Mouse (Mus musculus): Measurements from ENCODE around the gene Sgce.
"Not testable (repeated sequence)": the region's sequence is repeated elsewhere in the genome, so short reads cannot be mapped to it uniquely, and the experiment has no call there.

Sgce gene

DNA sequence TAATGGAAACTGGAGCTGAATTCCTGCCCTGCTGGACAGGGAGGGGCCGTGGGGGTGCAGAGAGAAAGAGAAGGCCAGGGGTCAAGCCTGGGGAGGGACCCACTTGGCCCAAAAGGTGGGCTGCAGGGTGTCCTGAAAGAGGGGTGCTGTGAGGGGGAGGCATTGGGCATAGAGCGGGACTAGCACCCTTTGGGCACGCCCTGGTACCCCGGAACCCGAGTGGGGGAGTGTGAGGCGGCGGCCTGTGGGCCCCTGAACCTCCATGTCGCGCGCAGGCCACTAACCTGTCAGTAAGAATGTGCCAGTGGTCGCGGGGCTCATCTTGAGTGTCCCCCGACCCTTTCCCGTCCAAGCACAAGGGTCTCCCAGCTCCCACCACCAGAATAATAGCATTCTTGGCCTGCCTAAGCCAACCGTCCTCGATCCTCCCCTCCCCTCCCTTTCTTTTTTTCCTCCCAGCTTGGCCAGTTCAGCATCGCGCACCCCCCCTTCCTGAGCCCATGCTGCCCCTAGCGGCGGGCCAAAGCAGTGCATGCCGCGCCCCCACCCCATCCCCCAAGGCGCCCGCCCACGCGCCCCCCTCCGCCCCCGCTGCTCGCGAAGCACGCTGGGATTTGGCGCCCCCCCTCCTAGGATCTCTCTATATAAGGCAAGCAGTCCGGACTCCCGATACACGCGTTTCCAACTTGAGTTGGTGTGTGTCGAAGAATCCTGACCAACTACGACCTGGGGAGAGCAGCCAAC lies at the start of gene Sgce, which contains the start of gene Peg10:
Sgce (minus strand) TSS at position 512 of the 744 bp plus-strand sequence.
Peg10 (plus strand) TSS at position 611 of the 744 bp plus-strand sequence.
- DNase-seq (ENCODE audit: low read depth), result no peak

DNA sequence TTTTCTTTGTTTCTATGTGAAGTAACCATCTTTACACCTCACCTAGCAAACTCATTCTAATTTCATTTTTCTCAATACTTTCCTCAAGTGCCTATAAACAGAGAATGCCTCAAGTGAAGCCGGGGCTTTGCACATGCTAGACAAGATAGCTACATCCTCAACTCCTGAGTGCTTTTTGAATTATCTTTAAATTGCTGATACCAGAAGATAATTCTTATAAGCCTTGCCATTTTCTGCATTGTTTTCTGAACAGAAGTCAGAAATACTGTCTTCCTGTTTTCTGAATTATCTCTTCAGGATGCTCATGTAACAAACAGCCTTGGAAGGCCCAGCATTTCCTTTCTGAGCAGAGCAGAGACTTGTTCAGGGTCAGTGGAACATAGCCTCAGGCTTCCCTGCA lies 49.3 kb upstream of the Sgce start:
- DNase-seq (ENCODE audit: low read depth), result no peak

DNA sequence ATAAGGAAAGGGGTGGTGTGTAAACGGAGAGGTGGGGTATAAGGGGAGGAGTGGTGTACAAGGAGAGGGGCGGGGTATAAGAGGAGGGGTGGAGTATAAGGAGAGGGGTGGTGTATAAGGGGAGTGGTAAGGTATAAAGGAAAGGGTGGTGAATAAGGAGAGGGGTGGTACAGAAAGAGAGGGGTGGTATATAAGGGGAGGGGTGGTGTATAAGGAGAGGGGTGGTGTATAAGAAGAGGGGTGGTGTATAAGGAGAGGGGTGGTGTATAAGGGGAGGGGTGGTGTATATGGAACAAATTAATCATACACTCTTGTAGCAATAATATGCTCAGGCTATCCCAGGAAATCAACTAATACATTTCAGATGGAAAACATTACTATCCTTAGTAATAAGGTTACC lies 15.2 kb upstream of the Sgce start:
- DNase-seq (ENCODE audit: low read depth), result peak; percentile 28

DNA sequence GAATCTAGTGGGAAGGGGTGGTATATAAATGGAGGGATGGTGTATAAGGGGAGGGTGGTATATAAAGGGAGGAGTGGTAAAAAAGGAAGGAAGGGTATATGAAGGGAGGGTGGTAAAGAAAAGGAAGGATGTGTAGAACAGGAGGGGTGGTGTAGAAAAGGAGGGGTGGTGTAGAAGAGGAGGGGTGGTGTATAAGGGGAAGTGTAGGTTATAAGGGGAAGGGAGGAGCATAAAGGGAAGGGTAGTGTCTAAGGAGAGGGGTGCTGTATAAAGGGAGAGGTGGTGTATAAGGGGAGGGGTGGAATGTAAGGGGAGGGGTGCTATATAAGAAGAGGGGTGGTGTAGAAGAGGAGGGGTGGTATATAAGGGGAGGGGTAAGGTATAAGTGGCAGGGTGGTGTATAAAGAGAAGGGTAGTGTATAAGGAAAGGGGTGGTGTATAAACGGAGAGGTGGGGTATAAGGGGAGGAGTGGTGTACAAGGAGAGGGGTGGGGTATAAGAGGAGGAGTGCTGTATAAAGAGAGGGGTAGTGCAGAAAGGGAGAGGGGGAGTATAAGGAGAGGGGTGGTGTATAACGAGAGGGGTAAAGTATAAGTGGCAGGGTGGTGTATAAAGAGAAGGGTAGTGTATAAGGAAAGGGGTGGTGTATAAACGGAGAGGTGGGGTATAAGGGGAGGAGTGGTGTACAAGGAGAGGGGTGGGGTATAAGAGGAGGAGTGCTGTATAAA lies 14.6 kb upstream of the Sgce start:
- DNase-seq (ENCODE audit: low read depth), result not testable (repeated sequence)

DNA sequence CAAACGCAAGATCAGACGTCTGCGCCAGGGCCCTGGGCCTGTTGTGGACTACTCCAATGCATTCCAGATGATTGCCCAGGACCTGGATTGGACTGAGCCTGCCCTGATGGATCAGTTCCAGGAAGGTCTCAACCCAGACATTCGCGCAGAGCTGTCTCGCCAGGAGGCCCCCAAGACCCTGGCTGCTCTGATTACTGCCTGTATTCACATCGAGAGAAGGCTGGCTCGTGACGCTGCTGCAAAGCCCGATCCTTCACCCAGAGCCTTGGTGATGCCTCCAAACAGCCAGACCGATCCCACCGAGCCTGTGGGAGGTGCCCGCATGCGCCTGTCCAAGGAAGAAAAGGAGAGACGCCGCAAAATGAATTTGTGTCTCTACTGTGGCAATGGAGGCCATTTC lies 7.9 kb upstream of the Sgce start:
- no peak for DNase-seq (ENCODE audit: low read depth)

DNA sequence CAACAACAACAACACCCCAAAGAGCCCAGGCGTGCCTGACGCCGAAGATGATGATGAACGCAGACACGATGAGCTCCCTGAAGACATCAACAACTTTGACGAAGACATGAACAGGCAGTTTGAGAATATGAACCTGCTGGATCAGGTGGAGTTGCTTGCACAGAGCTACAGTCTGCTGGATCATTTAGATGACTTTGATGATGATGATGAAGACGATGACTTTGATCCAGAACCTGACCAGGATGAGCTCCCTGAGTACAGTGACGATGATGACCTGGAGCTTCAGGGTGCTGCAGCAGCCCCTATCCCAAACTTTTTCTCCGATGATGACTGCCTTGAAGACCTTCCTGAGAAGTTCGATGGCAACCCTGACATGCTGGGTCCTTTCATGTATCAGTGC lies 7.3 kb upstream of the Sgce start:
- DNase-seq (ENCODE audit: low read depth), result no peak

DNA sequence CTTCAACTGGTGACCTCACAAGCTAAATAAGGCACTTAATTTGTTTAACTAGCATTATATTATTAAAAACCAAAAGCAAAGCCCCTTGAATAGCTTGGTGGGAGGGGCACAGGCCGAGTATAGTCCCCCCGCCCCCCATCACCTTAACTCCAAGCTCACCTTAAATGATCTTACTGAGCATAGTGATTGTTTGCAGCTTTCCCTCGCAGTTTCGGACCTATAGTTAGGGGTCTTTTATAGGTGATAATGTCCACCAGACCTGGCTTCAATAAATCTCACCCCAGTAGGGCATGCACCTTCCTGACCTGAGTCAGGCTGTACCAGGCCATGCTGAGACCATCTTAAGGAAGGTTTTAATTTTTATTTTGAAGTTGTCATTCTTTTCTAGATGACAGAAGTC lies 4.3 kb upstream of the Sgce start:
- no peak for DNase-seq (ENCODE audit: low read depth)

DNA sequence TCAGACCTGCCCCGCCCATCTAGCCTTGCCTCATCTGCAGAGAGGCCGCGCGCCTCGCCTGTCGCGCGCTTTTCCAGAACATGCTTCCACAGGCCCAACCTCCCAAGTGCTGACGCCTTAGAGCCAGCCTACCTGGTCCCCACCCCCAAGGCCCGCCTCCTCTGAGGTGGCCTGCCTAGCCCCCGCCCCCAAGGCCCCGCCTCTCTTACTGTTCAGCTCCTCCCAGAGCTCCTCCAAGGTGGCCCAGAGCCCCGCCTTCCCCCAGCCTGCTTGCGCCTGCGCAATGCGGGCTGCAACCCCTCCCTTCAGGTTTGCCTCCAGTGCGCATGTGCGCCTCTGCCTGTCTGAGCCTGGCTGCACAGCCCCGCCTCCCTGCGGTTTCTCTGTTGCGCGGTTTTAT lies 2.1 kb upstream of the Sgce start:
- no peak for DNase-seq (ENCODE audit: low read depth)

DNA sequence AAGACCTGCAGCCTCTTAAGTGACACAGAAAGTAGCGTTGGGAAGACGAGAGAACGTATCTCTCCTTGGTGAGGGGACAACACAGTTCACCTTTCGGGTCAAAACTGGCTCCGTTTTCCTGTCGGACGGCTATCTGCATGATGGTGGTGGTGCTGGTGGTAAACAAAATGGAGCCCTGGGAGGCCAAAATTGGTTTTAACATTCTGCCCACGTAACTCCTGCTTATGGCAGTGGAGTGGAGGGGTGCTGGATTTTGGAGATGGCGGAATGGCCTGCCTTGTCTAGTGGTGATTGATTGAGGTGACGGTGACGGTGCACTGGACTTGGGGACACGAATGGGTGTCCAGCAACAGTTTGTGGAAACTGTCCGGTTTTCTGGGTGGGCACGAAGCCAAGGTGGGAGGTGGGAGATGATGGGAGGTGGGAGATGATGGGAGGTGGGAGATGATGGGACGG lies 1.5 kb upstream of the Sgce start:
- DNase-seq (ENCODE audit: low read depth), result no peak

DNA sequence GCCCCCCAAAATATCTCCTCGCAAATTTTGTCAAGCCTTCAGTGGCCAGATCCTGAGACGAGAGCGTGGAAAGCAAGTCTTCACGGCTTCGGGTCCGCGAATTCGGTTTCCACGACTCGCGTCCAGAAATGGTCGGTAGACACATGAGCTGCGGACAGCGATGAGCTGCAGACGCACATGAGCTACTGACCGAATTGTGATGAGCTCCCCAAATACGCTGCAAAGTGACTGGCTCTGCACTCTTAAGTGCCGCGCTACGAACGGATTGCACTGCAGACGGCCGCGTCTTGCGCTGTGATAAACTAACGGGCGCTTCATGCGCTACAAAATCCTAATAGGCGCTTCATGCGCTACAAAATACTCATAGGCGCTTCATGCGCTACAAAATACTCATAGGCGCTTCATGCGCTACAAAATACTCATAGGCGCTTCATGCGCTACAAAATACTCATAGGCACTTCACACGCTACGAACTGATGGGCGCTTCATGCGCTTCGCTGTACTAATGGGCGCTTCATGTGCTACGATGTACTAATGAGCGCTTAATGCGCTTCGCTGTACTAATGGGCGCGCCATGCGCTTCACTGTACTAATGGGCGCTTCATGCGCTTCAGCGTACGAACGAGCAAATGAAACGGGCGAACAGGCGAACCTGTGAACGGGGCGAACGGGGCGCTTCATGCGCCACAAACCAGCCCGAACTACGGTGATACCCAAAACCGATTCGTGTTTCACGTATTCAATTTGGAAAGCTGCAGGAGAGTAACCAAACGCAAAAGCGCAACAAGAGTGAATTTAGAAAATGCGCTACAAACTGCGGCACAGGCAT lies 884 bp upstream of the Sgce start:
- DNase-seq (ENCODE audit: low read depth), result no peak

DNA sequence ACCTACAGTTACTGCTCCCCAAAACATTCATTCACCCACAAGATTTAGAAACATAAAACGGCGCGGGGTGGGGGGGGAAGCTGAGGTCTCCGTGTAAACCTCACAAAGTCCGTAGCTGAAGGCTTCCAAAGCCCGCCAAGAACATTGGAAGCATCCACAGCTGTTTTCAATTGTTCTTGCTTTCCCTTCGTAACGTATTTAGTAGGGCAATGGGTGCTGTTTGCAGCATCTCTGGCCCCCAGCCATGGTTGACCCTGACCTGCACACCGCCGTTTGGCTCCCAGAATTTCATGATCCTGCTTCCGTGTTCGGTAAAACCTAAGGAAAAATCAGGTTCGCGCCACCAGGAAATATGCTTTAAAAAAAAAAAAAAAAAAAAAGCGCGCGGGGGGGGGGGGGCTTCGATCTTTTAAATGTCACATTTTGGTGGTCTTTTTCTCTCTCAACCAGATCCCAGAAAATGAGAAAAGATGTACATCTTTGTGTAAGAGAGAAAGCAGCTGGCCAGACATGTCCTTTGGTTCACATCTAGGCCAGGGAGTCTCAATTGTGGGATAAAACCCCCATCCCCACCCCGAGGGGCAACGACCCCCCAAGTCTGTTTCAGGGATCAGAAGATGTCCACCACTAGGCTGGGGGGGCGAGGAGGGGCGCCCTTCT lies 841 bp downstream of the Sgce start:
- no peak for DNase-seq (ENCODE audit: low read depth)

DNA sequence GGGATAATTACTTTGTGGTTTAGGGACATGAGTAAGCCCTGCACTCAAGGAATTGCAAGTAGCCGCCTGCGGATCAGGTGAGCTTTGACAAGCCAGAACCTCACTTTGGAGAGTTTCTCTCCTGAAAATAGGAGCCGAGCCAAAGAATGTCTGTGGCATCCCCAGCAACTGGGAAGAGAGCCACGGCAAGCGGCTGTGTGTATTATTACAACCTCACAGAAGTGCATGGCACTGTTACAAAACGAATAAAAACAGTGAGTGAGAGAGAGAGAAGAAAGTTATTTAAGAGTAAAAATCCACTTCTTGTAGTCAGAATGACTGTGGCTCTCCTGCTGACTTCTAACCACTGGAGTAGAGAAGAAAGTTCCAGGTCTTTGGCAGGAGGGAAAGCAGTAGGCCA lies 6.5 kb downstream of the Sgce start:
- no peak for DNase-seq (ENCODE audit: low read depth)

DNA sequence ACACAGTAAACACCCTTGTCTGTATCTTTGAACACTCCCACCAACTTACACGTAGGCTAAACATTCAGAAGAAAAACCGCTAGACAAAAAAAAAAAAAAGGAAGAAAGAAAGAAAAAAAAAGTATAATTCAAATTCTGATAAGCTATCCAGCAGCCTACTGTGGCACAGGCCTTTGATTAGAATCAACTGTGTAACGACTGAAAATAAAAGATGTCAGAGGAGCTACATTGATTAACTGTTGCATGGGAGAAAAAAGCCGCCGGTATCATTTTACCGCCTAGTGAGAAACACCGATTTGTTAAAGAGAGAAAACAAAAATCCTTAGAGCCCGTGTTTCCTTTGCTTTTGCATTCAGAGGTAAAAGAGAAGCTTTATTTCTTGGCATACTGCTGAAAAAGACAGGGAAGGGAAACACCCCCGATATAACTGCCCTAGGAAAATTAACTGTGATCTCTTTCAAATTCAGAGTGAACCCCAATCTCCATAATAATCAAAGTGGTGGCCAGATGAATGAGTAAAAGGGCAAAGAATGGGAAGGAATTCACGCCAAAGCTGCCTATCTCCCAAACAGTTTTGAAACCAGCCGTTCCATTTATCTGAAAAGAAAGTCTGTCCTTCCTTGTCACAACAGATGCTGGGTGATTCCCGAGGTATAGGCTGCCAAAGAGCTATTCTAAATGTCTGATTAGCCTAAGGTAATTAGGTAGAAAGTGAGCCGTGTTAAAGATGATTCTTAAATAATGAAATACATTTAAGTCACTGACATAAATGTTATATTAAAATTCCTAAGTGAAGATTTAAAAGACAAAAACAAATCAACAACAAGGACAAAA lies 7.3 kb downstream of the Sgce start:
- DNase-seq (ENCODE audit: low read depth), result no peak

DNA sequence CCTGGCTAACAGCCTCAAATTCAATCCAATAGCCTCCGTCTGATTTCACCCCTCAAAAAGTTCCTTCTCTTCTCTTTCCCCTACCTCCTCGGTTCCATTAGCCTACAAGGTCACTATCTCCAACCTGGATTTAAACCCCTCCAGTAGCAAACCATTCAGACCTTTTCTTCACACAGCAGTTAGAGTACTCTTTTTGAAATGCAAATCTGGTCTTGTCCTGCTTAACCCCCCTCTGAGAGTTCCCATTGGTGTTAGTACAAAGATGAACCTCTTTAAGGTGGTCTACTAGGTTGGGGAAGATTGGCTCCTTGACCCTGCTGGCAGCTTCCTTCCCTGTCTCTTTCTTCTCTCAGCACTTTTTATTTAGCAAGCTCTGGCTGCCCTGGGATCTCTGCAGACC lies 8.3 kb downstream of the Sgce start:
- DNase-seq (ENCODE audit: low read depth), result no peak

DNA sequence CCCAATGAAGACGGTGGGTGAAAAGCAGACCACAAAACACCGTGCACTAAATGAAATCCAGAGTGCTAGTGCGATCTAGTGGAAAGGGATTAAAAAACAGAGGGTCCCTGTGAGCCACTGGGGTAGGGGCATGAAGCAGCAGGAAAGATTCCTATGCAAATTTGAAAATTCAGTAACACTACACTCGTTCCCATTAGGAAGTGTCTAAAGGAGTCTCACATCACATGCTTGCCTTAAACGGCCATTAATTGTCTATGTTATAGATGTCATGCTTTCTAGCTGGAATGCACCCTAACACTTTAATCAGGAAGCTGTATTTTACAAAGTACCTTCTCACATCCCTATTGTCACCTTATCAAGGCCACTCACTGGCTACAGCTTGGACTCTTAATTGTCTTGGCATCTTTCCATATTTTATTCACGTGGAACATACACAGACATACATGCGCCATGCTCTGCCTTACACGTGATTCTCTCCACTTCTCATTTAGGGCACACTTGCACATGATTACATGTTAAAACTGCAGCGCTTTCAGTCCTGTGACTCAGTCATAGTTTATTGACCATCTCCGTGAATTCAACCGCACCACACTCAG lies 8.9 kb downstream of the Sgce start:
- DNase-seq (ENCODE audit: low read depth), result no peak

DNA sequence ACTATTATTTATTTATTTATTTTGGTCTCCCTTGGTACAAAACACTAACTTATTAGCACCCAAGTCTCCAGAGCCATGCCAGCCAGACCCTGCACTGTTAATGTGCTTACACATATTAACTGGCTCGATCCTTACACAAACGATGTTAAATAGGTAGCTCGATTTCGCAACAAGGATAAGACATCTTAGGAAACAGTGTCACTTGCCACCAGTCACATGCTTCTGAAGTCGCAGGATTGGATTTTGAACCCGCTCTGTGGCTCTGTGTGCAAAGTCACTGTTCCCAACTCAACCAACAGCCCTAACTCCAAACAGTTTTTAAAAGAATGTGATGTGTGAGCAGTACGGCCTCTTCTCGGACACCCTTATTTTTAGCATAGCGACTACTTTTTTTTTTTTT lies 10.6 kb downstream of the Sgce start:
- DNase-seq (ENCODE audit: low read depth), result no peak

DNA sequence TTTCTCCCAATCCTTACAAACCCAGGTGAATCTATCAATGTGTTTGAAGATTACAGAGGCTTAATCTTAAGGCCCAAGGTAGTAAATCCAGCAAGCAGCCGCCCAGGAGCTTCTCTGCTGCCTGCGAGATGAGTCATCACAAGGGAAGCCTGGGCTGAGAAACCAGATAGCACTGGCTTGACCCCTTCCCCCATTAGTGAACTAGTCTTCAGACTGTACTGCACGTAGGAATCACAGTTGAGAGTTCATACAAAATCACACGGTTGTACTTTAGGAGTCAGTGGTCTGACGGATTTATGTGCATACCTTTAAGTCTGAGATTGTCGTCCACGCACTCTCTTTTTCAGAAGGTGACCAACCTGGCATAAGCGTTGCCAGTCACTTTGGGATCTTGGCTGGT lies 13.8 kb downstream of the Sgce start:
- peak; percentile 46 for DNase-seq (ENCODE audit: low read depth)

DNA sequence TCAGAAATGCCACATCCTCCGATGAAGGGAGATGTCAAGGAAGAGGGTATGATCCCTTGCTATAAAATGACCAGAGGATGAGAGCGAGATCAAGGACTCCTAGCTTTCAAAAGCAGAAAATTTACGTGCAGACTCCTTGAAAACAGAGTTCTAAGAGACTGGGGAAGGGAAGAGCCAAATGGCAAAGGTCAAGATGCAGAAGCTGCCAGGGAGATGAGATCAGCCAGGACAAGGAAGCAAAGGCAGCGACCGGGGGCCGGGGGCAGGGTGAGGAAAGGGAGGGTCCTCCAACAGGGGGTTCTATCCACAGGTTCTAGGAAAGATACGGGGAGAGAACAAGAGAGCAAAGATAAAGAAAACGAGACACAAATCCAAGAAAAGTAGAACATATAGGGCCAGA lies 15.3 kb downstream of the Sgce start:
- no peak for DNase-seq (ENCODE audit: low read depth)

DNA sequence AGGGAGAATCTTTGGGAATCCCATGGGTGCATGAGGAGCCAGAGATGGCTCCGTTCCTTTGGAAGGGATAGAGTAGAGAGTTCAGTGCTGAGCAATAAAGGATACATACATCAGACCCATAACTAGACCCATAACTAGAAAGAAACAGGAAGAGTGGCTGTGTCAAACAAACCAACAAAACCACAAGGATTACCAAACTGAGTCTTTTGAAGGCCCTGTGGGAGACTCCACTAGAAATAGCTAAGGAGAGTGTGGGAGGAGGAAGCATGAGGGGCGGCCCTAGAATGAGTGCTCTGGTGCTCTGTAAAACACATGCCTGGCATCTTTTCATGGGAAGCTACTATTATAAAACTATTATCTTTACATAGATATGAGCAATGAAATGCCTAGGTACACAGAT lies 18.7 kb downstream of the Sgce start:
- DNase-seq (ENCODE audit: low read depth), result peak; percentile 34

DNA sequence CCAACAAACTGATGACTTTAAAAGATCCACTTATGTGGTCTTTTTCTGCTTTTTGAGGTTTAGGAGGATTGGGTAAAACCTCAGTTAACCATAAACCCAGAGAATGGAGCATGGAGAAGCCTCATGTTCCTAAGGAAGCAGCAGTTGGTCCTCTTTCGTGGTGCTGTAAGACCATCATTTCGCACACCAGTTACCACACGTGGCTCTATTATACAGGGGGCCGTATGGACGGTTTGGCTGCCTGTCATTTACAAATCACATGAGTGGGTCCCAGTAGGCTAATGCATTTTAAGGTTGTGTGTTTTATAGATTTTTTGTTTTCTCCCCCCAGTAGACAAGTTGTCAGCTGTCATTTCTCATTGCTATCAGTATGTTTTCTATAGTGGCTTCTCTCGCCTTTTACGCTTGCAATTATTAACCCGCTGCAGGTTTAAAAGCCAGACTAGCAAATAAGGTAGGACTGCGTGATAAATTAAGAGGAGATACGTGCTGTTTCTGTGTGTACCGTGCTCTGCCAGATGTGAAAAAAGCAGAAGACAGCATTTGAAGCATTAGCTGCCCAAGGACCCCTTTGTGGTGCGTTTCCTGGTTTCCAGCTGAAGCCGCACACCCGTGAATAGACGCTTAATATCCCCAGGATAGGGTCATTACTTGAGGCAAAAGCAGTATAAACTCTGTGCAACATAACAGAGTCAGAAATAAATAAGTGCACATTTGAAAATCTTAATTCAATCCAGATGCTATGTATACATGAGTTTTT lies 22.8 kb downstream of the Sgce start:
- no peak for DNase-seq (ENCODE audit: low read depth)

Data from 416B (cell line).